Mouse (Mus musculus) heart, postnatal 10 days (tissue): ENCODE measurements around the gene Opn3. TPM values are rescaled to one million over a fixed set of nuclear protein-coding genes. Genes with fewer than 3 reads are reported as not detected.

Experiments used
- DNase-seq, 2 experiments: peaks; one replicate each; pipeline ENCODE4 v3.0.0; 2021
- intact Hi-C: fragments of 180-260 bp; cut with DNase I; formaldehyde crosslinking; loops from one replicate; pipeline ENCODE4 v1.15.1; 2025
- total RNA-seq, 2 experiments: library from RNA; stranded (reverse); gene quantifications; 2 replicates each; pipeline ENCODE4 v1.2.3; 2021

Gene Opn3
- total RNA-seq, 2 experiments from 2014 or later: 7.0 to 7.7 TPM

DNA sequence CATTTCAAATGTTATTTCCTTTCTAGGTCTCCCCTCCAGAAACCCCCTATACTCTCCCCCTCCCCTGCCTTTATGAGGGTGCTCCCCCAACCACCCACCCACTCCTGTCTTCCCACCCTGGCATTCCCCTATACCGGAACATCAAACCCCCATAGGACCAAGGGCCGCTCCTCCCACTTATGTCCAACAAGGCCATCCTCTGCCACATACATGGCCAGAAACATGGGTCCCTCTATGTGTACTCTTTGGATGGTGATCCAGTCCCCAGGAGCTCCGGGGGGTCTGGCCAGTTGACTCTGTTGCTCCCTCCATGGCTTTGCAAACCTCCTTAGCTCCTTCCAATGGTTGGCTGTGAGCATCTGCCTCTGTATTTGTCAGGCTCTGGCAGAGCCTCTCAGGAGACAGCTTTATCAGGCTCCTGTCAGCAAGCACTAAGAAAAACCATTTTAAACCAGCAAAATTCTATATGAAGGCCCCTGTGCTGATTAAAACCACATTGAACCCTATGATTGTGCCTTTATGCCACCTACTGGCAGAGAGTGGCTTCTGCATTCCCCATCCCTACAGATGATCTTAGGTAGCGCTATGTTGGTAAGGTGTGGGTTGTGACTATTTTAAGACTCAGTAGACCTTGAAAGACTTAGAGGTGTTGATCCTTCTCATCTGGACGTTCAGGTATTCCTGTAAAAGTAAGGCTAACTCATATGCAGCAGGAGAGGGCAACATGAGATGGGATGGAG lies 23.7 kb downstream of the Opn3 start:
- intact Hi-C loops: loop anchor here (2.0 to 5.0 kb wide), 3 partner anchors 42 to 617 kb away; partner anchors contain the start of gene Fh1

DNA sequence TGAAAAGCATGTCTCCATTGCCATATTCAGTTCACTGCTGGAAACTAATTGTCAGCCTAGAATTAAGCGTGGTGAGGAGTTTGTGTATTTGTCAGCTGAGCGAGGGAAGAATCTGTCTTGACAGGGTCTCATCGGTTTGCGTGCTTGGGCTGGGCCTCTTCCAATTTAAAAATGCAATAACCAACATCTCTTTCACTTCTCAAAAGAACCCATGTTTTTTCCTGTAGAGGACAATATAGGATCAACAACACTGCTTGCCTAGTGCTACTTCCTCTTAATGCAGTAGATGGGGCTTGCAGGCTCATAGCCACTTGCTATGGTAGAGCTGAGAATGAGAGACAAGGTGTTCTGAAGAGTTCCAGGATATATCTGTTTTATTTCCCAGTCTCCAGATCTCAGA lies 32.7 kb downstream of the Opn3 start:
- DNase-seq: no peak
- intact Hi-C loops: no loop called here

More for the DNA sequence above, 23.7 kb downstream of the Opn3 start:
- peak; percentile 18 to 28 for DNase-seq

GRCm38 (mm10) chr1:175648615-175649014 lies 44.0 kb downstream of the Opn3 start:
- no peak for DNase-seq
- intact Hi-C loops: no loop called here

DNA sequence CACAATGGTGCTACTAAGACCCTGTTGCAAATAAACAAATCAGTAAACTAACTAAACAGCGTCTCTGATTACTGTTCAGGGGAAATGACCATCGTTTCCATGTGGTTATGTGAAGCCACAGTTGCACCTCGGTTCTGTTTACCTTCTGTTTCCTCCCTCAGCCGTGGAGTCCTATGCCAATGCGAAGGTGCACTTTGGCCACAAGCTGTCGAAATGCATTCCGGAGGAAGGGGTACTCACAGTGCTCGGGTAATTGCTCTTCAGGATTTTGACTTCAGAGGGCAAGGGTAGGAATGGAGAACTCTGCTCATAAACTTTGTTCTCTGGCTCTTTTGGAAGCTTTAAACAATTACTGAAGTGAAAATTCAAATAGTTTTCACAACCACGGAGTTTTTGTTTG lies 45.6 kb downstream of the Opn3 start:
- intact Hi-C loops: no loop called here

DNA sequence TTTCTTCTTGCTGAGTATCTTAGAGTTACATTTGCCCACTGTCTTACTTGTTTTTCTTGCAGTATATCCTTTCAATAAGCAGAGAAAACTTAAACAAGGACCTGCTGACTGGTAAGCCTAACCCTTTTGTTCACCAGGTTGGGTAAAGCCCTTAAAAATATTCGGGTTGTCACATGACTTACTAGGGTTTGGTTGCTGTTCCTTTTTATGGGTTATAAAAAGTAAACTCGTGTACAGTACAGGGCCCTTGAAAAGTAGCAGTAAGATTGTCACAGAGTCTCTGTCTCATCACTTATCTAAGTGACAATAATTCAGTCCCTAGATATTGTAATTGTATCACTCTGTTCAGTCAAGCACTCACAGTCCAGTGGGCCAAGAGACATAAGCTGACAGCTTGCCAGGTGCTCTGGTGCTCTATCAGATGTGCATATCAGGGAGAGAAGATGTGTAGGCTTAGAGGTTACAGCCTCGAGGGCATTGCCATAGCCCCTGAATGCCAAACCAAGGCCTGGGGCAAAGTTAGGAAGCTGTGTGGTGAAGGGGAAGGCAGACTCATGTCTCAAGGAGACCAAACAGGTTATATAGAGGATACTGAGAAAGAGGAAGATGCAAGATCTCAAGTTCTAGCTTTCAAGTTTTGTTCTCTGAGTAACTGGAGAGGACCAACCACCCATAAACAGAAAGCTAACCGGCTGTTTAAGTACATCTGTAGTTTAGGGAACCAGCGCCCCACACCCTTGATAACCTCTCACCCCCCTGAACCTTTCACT lies 48.9 kb downstream of the Opn3 start:
- no peak for DNase-seq
- intact Hi-C loops: no loop called here

More for the DNA sequence above, 45.6 kb downstream of the Opn3 start:
- DNase-seq: no peak

DNA sequence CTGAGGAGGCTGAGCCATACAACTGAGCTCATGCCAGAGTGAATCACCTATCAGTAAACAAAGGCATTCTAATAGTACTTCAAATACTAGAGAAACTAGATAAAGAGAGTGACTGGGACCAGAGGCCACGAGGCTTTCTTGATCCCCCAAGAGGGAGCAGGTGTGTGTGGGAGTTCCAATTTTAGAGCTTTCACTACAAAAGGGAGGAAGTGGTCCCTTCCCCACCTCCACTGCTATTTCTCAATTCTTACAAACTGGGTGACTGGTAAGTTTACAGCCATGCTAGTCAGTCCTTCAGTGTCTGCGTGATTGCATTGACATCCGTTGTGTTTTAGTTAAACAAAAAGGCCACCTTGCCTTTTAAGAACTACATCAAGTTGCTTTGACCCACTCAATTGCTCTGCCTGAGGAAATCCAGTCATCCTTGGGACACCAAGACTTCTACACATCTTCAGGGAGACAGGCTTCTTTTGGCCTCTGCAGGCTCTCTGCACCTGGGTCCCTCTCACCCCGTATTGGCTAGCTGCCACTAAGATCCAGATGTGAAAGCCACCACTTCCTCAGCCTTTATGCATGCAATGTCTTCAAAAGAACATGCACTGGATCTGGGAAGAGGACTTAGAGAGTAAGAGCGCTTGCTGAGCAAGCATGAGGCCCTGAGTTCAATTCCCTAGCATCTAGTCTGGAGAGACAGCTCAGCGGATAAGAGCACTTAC lies 52.0 kb downstream of the Opn3 start:
- no peak for DNase-seq
- intact Hi-C loops: no loop called here

GRCm38 (mm10) chr1:175639072-175639471 lies 53.5 kb downstream of the Opn3 start:
- DNase-seq: no peak
- intact Hi-C loops: no loop called here

DNA sequence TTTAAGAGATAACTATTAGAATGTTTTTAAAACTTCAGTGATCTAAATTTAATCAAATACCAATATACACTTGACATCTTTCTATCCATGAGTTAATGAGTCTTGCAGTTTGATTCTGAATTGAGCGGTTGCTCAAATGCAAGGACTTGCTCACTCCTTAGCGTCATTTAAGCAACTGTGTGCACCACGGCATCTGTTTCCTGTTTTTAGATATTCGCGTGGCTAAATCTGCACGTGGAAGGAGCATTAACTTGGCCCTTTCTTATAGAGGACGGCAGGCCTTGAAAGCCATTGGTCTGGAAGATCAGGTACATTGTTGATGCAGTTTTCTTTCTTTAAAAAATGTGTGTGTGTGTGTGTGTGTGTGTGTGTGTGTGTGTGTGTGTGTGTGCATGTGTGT lies 54.9 kb downstream of the Opn3 start:
- intact Hi-C loops: no loop called here

DNA sequence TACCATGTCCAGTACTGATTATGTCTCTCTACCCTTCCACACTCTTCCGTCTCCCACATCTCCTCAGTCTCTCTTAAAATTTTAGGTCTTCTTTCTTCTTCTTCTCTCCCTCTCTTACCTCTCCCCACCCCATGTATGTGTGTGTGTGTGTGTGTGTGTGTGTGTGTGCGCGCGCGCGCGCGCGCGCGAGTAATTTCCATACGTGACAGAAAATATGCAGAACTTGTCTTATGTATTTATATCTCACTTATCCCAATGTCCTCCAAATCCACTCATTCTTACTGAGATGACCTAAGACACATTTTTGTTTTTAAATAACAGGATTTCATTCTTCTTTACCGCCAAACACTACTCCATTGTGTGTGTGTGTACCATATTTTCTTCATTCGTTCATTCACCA lies 60.1 kb downstream of the Opn3 start:
- DNase-seq: no peak
- intact Hi-C loops: no loop called here

More for the DNA sequence above, 54.9 kb downstream of the Opn3 start:
- DNase-seq: no peak

- intact Hi-C loops: no loop called here
- no peak for DNase-seq
Measured at GRCm38 (mm10) chr1:175631721-175632221, 60.8 kb downstream of the Opn3 start.

GRCm38 (mm10) chr1:175631080-175631479 lies 61.5 kb downstream of the Opn3 start:
- intact Hi-C loops: no loop called here
- no peak for DNase-seq

- no peak for DNase-seq
- intact Hi-C loops: no loop called here
Measured at GRCm38 (mm10) chr1:175630345-175630744, 62.2 kb downstream of the Opn3 start.

GRCm38 (mm10) chr1:175629248-175629647 lies 63.3 kb downstream of the Opn3 start:
- intact Hi-C loops: loop anchor here (5.0 kb wide), 3 partner anchors 38 to 253 kb away; partner anchors contain the start of gene Exo1
- no peak for DNase-seq

DNA sequence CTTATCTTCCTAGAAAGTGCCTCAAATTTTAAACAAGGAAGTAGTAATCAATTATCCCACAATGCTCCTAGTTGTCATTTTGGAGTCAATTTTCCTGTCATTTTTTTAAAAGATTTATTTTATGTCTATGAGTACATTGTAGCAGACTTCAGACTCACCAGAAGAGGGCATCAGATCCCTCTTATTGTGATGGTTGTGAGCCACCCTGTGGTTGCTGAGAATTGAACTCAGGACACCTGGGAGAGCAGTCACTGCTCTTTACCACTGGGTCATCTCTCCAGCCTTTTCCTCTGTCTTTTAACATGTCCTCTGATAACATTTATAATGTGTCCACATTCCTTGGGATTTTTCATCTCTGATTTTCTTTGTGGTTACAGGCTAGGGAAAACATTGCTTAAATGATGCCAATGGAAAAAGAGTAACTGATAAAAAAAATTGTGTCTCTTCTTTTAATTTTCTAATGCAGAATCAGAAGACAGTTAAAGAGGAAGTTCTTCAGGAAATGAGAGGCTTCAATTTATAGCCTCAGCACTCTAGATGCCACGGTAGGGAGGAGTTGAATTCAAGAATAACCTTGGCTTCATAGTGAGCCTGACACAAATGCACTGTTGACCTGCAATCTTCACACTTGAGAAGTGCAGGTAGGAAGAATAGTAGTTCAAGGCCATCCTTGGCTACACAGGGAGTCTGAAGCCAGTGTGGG lies 66.4 kb downstream of the Opn3 start:
- DNase-seq: peak in 1 of 2 experiments; percentile 37
- intact Hi-C loops: loop anchor here (2.0 to 5.0 kb wide), 5 partner anchors 41 to 299 kb away; partner anchors contain the start of genes Chml, Exo1 and Opn3

DNA sequence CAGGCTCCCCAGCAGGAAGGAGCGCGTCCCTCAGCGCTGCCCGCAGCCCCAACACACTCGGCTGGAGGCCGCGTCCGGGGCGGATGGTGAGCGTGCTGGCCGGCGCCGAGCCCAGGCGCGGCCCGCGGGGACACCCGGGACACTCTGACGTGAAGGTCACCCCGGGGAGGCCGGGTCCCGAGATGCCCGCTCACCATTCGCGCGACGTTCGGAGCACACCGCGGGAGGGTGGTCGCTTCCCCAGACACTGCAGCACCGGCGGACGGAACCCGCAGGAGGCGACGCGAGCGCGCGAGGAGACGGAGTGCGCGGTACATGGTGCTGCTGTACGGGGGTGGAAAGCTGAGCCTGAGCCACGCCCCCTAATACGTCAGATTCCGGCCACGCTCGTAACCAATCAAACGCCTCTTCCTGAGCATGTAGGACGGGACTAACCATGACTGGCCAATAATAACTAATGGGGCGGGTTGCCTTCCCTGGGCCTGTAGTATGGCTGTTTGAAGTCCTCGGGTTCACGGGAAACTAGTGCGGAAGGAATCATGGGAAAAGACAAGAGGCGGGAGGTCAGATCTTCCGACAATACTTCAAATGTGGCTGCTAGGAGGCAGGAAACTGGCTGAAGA lies 67.2 kb downstream of the Opn3 start, which contains the start of gene Fh1:
Fh1 (minus strand) TSS at position 379 of the 623 bp plus-strand sequence.
- intact Hi-C loops: loop anchor here (2.0 to 5.0 kb wide), 5 partner anchors 42 to 299 kb away; partner anchors contain the start of genes Chml, Exo1 and Opn3
- peak; percentile 97 to 98 for DNase-seq

GRCm38 (mm10) chr1:175623656-175624055 lies 68.9 kb downstream of the Opn3 start:
- no peak for DNase-seq
- intact Hi-C loops: loop anchor here (2.0 kb wide), 2 partner anchors 69 to 301 kb away; partner anchors contain the start of genes Chml and Opn3

GRCm38 (mm10) chr1:175619814-175620431 lies 72.7 kb downstream of the Opn3 start, which contains the start of gene Kmo:
Gene Kmo (plus strand): TSS chr1:175620381.
- no peak for DNase-seq
- intact Hi-C loops: no loop called here

DNA sequence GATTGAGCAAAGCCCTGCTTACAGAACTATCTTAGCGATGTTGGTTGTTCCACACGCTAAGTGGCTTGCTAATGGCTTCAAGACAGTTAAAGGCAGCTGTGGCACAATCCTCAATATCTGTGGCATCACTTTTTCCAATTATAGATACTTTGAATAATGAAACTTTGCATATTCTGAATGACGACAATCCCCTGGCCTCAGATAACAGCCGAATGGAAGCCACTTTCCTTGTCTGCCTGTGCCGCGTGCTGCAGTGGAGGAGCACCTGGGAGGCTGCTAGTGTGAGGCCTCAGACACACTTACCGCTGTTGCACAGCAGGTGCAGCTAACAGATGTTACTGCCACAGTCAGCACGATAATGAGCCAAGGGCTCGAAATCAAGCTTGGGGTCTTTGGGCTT lies 77.6 kb downstream of the Opn3 start:
- intact Hi-C loops: no loop called here

More for the DNA sequence above, 77.6 kb downstream of the Opn3 start:
- no peak for DNase-seq
